Mouse (Mus musculus) right cerebral cortex, postnatal 25 days (tissue): ENCODE data around the gene Cntnap2.

Experiments
- DNase-seq: peaks from one replicate; pipeline ENCODE4 v3.0.0; 2022

The Cntnap2 gene

GRCm38 (mm10) chr6:45945144-45945985, 886.2 kb downstream of the Cntnap2 start:
- no peak for DNase-seq

GRCm38 (mm10) chr6:45954773-45955172, 895.6 kb downstream of the Cntnap2 start:
- no peak for DNase-seq

DNA sequence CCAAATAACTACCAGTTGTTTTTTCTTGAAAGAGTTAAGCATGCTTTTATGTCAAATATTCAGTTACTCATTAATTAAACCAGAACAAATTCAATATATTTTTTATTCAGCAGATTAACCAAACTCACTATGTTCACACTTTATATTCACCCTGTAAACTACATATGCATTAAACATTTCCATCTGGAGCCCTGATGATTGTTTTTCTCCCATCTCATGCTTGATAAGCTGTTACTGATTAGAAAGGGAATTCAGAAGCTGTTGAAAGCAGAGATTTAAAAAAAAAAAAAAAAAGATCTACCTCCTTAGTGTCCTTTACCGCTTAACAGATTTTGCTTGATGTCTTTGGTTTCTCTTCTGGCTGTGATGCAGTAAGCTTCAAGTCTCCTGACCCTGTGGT, 905.3 kb downstream of the Cntnap2 start:
- DNase-seq: no peak

- no peak for DNase-seq
Measured at GRCm38 (mm10) chr6:45974471-45975154, 915.5 kb downstream of the Cntnap2 start.

GRCm38 (mm10) chr6:45979171-45979570, 920.0 kb downstream of the Cntnap2 start:
- DNase-seq: no peak

DNA sequence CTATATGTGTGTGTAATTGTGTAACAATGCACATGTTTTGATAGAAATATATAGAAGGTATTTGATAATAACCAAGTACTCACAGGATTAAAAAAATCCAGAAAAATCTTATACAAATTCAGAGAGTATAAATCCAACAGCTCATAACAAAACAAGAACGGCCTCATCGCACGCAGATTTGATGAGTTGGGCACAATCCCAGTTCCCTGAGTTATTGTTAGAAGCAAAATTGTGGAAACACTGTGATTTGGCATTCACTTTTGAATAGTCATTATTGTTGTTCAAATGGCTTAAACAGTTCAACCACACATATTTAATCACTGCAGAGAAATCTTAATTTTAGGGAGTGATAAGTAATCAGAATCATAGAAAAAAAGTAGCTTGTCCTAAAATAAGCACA, 928.9 kb downstream of the Cntnap2 start:
- DNase-seq: no peak

DNA sequence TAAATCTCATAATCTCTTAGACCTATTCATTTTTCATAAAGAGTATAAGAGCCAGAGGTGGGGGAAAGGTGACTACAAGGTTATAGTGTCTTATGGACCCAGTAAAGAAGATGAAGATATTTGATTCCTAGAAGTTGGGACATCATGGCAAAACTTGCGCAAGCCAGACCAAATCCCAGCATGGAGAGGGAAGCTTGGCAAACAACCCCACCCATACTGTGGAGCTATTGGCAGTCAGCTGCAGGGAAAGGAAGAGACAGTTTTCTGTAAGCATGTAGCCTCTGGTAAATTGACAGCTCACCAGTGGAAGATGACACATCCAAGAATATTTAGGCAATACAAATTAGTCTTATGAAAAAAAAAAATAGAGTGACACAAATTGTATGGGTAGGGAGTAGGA, 931.9 kb downstream of the Cntnap2 start:
- no peak for DNase-seq

- DNase-seq: no peak
Measured at GRCm38 (mm10) chr6:46022515-46023143, 963.5 kb downstream of the Cntnap2 start.

- DNase-seq: no peak
Measured at GRCm38 (mm10) chr6:46031821-46032594, 972.9 kb downstream of the Cntnap2 start.

- DNase-seq: peak; percentile 5
Measured at GRCm38 (mm10) chr6:46033108-46033507, 974.0 kb downstream of the Cntnap2 start.

GRCm38 (mm10) chr6:46040671-46041070, 981.5 kb downstream of the Cntnap2 start:
- DNase-seq: peak; percentile 11

DNA sequence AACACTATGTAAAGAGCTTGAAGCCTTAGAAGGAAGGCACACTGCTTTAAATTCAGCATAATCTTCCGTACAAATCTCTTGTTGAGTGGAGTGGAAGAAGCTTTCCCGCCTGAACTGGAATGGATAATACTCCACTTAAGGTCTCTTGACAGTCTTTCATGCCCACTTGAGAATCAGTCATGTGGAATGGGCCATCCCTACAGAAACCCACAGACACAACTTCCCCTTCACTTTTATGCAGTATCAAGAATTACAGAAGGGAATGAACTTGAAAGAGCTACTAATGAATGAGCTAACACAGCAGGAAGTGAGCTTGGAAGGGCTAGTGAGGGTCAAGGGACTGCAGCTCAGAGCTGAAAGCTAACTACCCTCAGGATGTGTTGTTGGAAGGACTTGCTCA, 1021.1 kb downstream of the Cntnap2 start:
- no peak for DNase-seq

- DNase-seq: no peak
Measured at GRCm38 (mm10) chr6:46081432-46081831, 1022.3 kb downstream of the Cntnap2 start.

DNA sequence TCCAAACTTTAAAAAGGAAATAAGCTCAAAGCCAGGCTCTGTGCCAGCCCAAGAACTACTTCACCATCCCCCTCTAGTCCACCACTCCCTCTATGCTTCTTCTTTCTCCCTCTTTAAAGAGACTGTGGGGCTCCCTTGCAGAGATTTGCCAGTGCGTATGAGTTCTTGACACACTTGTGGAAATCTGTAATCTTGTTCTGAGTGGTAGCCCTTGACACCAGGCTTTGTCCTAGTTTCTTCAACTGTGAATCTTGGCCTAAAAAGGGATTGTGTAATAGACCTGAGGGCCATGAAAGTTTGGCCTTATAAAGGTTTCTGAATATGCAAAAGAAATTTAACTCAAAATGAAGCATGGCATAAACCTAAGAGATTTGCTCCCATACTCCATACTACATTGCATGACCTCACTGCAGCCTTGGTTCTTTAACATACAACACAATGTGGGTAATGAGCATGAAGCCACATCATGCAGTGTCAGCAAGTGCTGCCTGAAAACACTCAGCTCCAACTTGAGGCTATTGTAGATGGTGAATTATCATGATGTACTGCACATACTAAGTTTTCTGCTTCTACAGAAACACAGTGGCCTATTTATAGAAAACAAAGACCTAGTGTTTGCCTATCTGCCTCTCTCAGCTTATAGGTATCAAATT, 1084.2 kb downstream of the Cntnap2 start:
- no peak for DNase-seq

- DNase-seq: no peak
Measured at GRCm38 (mm10) chr6:46166837-46167236, 1107.7 kb downstream of the Cntnap2 start.

GRCm38 (mm10) chr6:46197298-46197697, 1138.1 kb downstream of the Cntnap2 start:
- no peak for DNase-seq

- DNase-seq: no peak
Measured at GRCm38 (mm10) chr6:46201828-46202227, 1142.7 kb downstream of the Cntnap2 start.

DNA sequence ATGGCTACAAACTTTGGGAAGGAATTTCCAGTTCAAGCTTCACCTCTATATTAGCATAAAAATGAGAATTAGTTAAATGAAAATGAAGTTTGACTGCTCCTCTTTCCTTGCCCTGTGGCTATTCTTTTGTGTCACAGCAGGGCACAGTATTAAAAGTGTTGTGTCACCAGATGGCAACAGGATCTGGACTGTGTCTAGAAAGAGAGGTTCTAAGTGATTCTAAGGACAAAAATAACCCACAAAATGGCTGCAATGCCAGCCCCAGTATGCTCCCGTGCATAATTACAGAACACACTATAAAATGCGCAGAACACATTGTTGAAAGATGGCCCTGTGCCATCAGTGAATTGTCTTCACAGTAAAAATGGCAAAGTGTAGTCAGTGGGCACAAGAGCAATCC, 1146.4 kb downstream of the Cntnap2 start:
- no peak for DNase-seq

- DNase-seq: no peak
Measured at GRCm38 (mm10) chr6:46232889-46233288, 1173.7 kb downstream of the Cntnap2 start.

DNA sequence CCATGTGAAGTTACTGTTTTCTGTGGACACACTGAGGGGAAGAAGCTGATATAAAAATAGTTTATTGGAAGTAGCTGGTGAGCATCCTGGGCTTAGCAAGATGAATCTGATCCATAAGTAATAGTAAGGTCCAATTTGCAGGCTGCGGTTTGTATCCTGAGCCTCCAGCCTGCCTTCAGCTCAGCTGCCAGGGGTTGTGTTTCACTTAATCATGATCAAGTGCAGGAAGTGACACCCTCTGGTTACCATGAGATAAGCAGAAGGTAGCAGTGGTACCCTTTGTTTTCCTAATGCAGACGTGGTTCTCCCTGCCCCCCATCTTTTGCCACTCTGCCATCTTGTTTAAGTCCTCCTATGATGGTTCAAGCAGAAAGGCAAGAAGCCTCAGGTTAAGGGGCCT, 1181.2 kb downstream of the Cntnap2 start:
- no peak for DNase-seq

DNA sequence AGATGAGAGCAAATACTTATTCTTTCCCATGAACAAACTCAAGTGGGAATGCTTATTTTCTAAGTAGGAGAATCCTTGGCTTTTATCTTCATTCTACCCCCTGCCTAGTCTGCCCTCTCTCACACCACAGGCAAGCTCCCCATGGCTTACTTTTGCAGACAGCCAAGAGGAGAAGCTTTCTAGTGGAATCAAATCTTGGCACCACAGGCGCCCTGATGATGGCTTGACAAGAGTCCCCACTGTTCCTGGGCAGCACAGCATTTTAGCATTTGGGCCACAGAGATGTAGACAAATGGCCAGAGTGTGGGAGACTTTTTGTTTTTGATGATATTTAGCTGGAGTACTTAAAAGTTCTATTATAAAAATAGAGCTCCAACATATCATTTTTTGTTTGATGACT, 1204.0 kb downstream of the Cntnap2 start:
- no peak for DNase-seq

- DNase-seq: no peak
Measured at GRCm38 (mm10) chr6:46346946-46347345, 1287.8 kb downstream of the Cntnap2 start.

- DNase-seq: no peak
Measured at GRCm38 (mm10) chr6:46361091-46361490, 1301.9 kb downstream of the Cntnap2 start.
